Mouse (Mus musculus) bone marrow macrophage, adult 2 months (primary cell): ENCODE data around the gene Gpa33.

Experiments
- CTCF ChIP-seq: IDR thresholded peaks from 2 replicates; pipeline ENCODE4 v1.5.1; 2012; ENCODE audit warnings: low read depth, mild to moderate bottlenecking, low read length, moderate library complexity
- POLR2A ChIP-seq: IDR thresholded peaks from 2 replicates; pipeline ENCODE4 v1.6.1; 2012; ENCODE audit warnings: mild to moderate bottlenecking, low read depth, low read length, borderline replicate concordance

GRCm38 (mm10) chr1:166089337-166089736, 40.7 kb upstream of the Gpa33 start:
- TF ChIP-seq POLR2A (no peak), CTCF (no peak)
